Mouse (Mus musculus) small intestine, adult 2 months (tissue): Measurements from ENCODE around the gene Hist1h3b.
"Not testable (repeated sequence)": the region's sequence is repeated elsewhere in the genome, so short reads cannot be mapped to it uniquely, and the experiment has no call there.

Experiments
- CTCF ChIP-seq: fragments of 200-500 bp; IDR thresholded peaks from 2 replicates; pipeline ENCODE4 v1.5.1; 2012; ENCODE audit warnings: low read depth, mild to moderate bottlenecking, control low read depth, inconsistent platforms, low read length, moderate library complexity, mixed read lengths; ENCODE audit not compliant: insufficient replicate concordance, insufficient read length; ENCODE audit errors: extremely low read depth
- POLR2A ChIP-seq: fragments of 200-500 bp; IDR thresholded peaks from 2 replicates; pipeline ENCODE4 v1.6.1; 2012; ENCODE audit warnings: low read depth, mild to moderate bottlenecking, control low read depth, inconsistent platforms, low read length, moderate library complexity

GRCm38 (mm10) chr13:23761871-23762821 lies 10.1 kb downstream of the Hist1h3b start, which contains the start of gene Hist1h3a:
- not testable (repeated sequence) for TF ChIP-seq CTCF
- TF ChIP-seq POLR2A: peak; percentile 55; the same call in 1 of the 2 replicates
